Mouse (Mus musculus): Measurements from ENCODE around the gene Gm26897. TPM values are rescaled to one million over a fixed set of nuclear protein-coding genes. Genes with fewer than 3 reads are reported as not detected.

Gene Gm26897
- total and polyA plus RNA-seq, 3 experiments = not detected

GRCm38 (mm10) chr5:111740384-111741275 lies 6.9 kb downstream of the Gm26897 start:
- Histone ChIP-seq H3K4me1 (ENCODE audit: control insufficient read depth, insufficient read depth, low read length) (no peaks in the 10 kb centered on the region), H3K9ac (ENCODE audit: low read depth, low read length) (no peak overlapping the region), H3K36me3 (ENCODE audit: control insufficient read depth, insufficient read depth, low read length) (no peaks in the 10 kb centered on the region), H3K27ac (no peak overlapping the region), H3K4me3 (no peak overlapping the region), H3K79me2 (replicated peaks; ENCODE audit: control insufficient read depth, insufficient read depth, low read length) (no peaks in the 10 kb centered on the region), H3K27me3 (ENCODE audit: control insufficient read depth, insufficient read depth, low read length) (no peaks in the 10 kb centered on the region)
- DNase-seq = no peak
- WGBS = 71% methylated on average over 16 of the region's 16 CpGs
- no peak for TF ChIP-seq EP300 (IDR thresholded peaks at IDR 0.05; ENCODE audit: insufficient read depth, low read depth, low read length)
- no peak for TF ChIP-seq POLR2A (IDR thresholded peaks at IDR 0.05; ENCODE audit: insufficient read depth, low read depth, low read length)
- TF ChIP-seq CTCF (IDR thresholded peaks at IDR 0.05) = no peak
- intact Hi-C loops (cut with DNase I) = no loop called here

GRCm38 (mm10) chr5:111741352-111741751 lies 7.6 kb downstream of the Gm26897 start:
- intact Hi-C loops (cut with DNase I) = no loop called here
- WGBS = 47% methylated on average over 11 of the region's 11 CpGs
- TF ChIP-seq POLR2A (IDR thresholded peaks at IDR 0.05; ENCODE audit: insufficient read depth, low read depth, low read length) = no peak
- no peak for TF ChIP-seq CTCF (IDR thresholded peaks at IDR 0.05)
- no peak for TF ChIP-seq EP300 (IDR thresholded peaks at IDR 0.05; ENCODE audit: insufficient read depth, low read depth, low read length)

DNA sequence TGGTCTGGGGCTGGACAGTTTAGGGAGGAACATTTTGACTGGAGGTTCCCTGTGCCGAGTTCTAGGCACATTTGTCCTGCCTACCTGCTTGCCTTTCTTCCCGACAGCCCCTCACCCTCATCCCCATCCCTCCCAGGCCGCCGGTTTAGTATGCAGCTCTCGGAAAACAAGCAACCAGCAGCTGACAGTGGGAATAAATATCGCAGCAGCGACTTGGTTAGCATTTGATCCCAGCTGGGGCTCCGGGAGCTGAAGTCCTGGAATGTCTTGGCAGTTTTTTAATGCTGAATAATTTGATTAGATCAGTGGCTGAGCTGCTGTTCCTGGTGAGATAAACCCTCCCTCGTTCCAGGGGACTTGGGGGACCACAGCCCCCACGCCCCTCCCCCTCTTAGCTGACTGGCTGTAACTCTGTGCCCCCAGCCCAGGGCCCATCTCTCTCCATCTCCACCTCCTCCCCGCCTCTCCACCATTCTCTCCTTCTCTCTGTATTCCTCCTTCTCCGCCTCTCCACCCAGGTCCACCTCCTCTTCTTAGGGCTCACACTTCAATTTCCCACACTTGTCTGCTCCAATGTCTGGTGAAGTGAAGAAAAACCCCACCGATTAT lies 8.7 kb downstream of the Gm26897 start:
- no peaks in the 10 kb centered on the region for H3K4me1 ChIP-seq (ENCODE audit: control insufficient read depth, insufficient read depth, low read length)
- peak overlapping the region; percentile 23; the same call in 1 of the 2 replicates for H3K27ac ChIP-seq
- DNase-seq = peak in 1 of 2 experiments; percentile 22
- no peaks in the 10 kb centered on the region for H3K79me2 ChIP-seq (replicated peaks; ENCODE audit: control insufficient read depth, insufficient read depth, low read length)
- intact Hi-C loops (cut with DNase I) = no loop called here
- H3K27me3 ChIP-seq (ENCODE audit: control insufficient read depth, insufficient read depth, low read length) = no peaks in the 10 kb centered on the region
- H3K9ac ChIP-seq (ENCODE audit: low read depth, low read length) = no peak overlapping the region
- TF ChIP-seq POLR2A (IDR thresholded peaks at IDR 0.05; ENCODE audit: insufficient read depth, low read depth, low read length) (no peak), EP300 (IDR thresholded peaks at IDR 0.05; ENCODE audit: insufficient read depth, low read depth, low read length) (no peak), CTCF (IDR thresholded peaks at IDR 0.05) (no peak)
- 35% methylated on average over 13 of the region's 13 CpGs for WGBS
- no peak overlapping the region for H3K4me3 ChIP-seq
- no peaks in the 10 kb centered on the region for H3K36me3 ChIP-seq (ENCODE audit: control insufficient read depth, insufficient read depth, low read length)

More at GRCm38 (mm10) chr5:111741352-111741751, 7.6 kb downstream of the Gm26897 start:
- Histone ChIP-seq H3K4me3 (no peak overlapping the region), H3K9ac (ENCODE audit: low read depth, low read length) (no peak overlapping the region), H3K79me2 (replicated peaks; ENCODE audit: control insufficient read depth, insufficient read depth, low read length) (no peaks in the 10 kb centered on the region), H3K4me1 (ENCODE audit: control insufficient read depth, insufficient read depth, low read length) (no peaks in the 10 kb centered on the region), H3K27ac (no peak overlapping the region), H3K36me3 (ENCODE audit: control insufficient read depth, insufficient read depth, low read length) (no peaks in the 10 kb centered on the region), H3K27me3 (ENCODE audit: control insufficient read depth, insufficient read depth, low read length) (no peaks in the 10 kb centered on the region)
- no peak for DNase-seq

DNA sequence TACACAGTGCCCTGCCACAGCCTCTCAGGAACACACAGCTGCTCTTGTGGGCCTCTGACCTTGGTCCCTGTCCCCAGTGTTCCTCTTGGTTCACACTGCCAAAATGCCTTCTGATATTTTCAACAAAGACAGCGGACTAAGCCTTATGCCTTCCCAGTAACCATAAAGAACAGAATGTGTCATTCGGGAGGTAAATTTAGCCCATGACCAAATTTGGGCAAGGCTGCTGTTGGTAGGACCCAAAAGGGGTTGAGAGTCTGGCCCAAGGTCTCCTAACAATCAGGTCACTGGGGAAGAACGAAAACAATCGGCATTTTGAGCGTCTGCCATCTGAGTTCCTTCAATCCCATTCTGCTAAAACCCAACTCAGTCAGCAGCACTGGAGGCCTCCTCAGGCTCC lies 15.9 kb downstream of the Gm26897 start:
- Histone ChIP-seq H3K36me3 (ENCODE audit: control insufficient read depth, insufficient read depth, low read length) (no peaks in the 10 kb centered on the region), H3K9ac (ENCODE audit: low read depth, low read length) (no peak overlapping the region), H3K27ac (no peak overlapping the region), H3K27me3 (ENCODE audit: control insufficient read depth, insufficient read depth, low read length) (no peaks in the 10 kb centered on the region), H3K79me2 (replicated peaks; ENCODE audit: control insufficient read depth, insufficient read depth, low read length) (no peaks in the 10 kb centered on the region), H3K4me1 (ENCODE audit: control insufficient read depth, insufficient read depth, low read length) (no peaks in the 10 kb centered on the region), H3K4me3 (no peak overlapping the region)
- no peak for TF ChIP-seq CTCF (IDR thresholded peaks at IDR 0.05)
- TF ChIP-seq POLR2A (IDR thresholded peaks at IDR 0.05; ENCODE audit: insufficient read depth, low read depth, low read length) = no peak
- 0 out of 2 replicates have a peak, but pooled peaks have one; percentile 15 for TF ChIP-seq EP300 (IDR thresholded peaks at IDR 0.05; ENCODE audit: insufficient read depth, low read depth, low read length)
- DNase-seq = no peak
- 55% methylated on average over 5 of the region's 5 CpGs for WGBS
- intact Hi-C loops (cut with DNase I) = no loop called here

GRCm38 (mm10) chr5:111750092-111750491 lies 16.4 kb downstream of the Gm26897 start:
- H3K4me1 ChIP-seq (ENCODE audit: control insufficient read depth, insufficient read depth, low read length) = no peaks in the 10 kb centered on the region
- no peak for TF ChIP-seq POLR2A (IDR thresholded peaks at IDR 0.05; ENCODE audit: insufficient read depth, low read depth, low read length)
- TF ChIP-seq EP300 (IDR thresholded peaks at IDR 0.05; ENCODE audit: insufficient read depth, low read depth, low read length) = no peak
- TF ChIP-seq CTCF (IDR thresholded peaks at IDR 0.05) = no peak
- intact Hi-C loops (cut with DNase I) = no loop called here
- DNase-seq = no peak
- no peaks in the 10 kb centered on the region for H3K79me2 ChIP-seq (replicated peaks; ENCODE audit: control insufficient read depth, insufficient read depth, low read length)
- no peak overlapping the region for H3K4me3 ChIP-seq
- no peaks in the 10 kb centered on the region for H3K27me3 ChIP-seq (ENCODE audit: control insufficient read depth, insufficient read depth, low read length)
- no peaks in the 10 kb centered on the region for H3K36me3 ChIP-seq (ENCODE audit: control insufficient read depth, insufficient read depth, low read length)
- no peak overlapping the region for H3K27ac ChIP-seq
- no peak overlapping the region for H3K9ac ChIP-seq (ENCODE audit: low read depth, low read length)
- 87% methylated on average over 13 of the region's 13 CpGs for WGBS
